Mouse (Mus musculus): ENCODE data around the gene Ccer2.

DNA sequence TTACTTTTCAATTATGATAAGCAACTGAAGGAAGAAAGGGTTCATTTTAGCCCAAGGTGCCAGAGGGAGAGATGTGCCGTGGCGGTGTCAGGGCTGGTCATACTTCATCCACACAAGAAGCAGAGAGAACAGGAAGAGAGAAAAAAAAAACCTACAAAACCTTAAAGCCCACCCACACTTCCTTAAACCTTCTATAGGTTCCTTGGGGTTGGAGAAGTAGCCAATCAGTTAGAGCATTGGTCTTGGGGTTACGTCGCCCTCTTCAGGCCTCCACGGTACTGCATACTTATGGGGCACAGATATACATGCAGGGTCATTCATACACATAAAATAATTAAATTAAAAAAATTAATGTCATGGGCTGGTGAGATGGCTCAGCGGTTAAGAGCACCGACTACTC is 33.9 kb upstream of the Ccer2 start:
- TF ChIP-seq CTCF (IDR thresholded peaks at IDR 0.05; ENCODE audit: low read depth, low read length) = no peak
- TF ChIP-seq POLR2A (IDR thresholded peaks at IDR 0.05; ENCODE audit: borderline replicate concordance, low read depth, low read length) = no peak
